Mouse (Mus musculus) layer of hippocampus, postnatal 25 days (tissue): ENCODE measurements around the gene Cacybp. TPM values are rescaled to one million over a fixed set of nuclear protein-coding genes. Genes with fewer than 3 reads are reported as not detected.

ENCODE experiments used
- DNase-seq, 2 experiments: peaks; one replicate each; pipeline ENCODE4 v3.0.0; 2022; ENCODE audit warnings: mixed read lengths in 2 of 2, low spot score in 1 of 2; ENCODE audit errors: extremely low spot score in 1 of 2
- total RNA-seq, 2 experiments: library from RNA; stranded (reverse); gene quantifications; 2 replicates each; pipeline ENCODE4 v1.2.3; 2021

Gene Cacybp
- total RNA-seq: 10 to 100 TPM; 77.9 to 91.1 TPM

- peak; percentile 99 for DNase-seq
Observed at GRCm38 (mm10) chr1:160212703-160213669, at the start of gene Cacybp. Cacybp (minus strand) TSS chr1:160212875.

- DNase-seq: no peak
Observed at GRCm38 (mm10) chr1:160262415-160262814, 49.7 kb upstream of the Cacybp start.

GRCm38 (mm10) chr1:160261849-160262248, 49.2 kb upstream of the Cacybp start:
- no peak for DNase-seq

GRCm38 (mm10) chr1:160260605-160261004, 47.9 kb upstream of the Cacybp start:
- DNase-seq: no peak

- no peak for DNase-seq
Observed at GRCm38 (mm10) chr1:160259884-160260283, 47.2 kb upstream of the Cacybp start.

- DNase-seq: no peak
Observed at GRCm38 (mm10) chr1:160253108-160253507, 40.4 kb upstream of the Cacybp start.

- no peak for DNase-seq
Observed at GRCm38 (mm10) chr1:160251388-160252007, 38.8 kb upstream of the Cacybp start.

- DNase-seq: no peak
Observed at GRCm38 (mm10) chr1:160250782-160251181, 38.1 kb upstream of the Cacybp start.

GRCm38 (mm10) chr1:160249786-160250185, 37.1 kb upstream of the Cacybp start:
- DNase-seq: no peak

- DNase-seq: no peak
Observed at GRCm38 (mm10) chr1:160247473-160247872, 34.8 kb upstream of the Cacybp start.

GRCm38 (mm10) chr1:160246844-160247243, 34.2 kb upstream of the Cacybp start:
- DNase-seq: no peak

- no peak for DNase-seq
Observed at GRCm38 (mm10) chr1:160245954-160246353, 33.3 kb upstream of the Cacybp start.

GRCm38 (mm10) chr1:160244689-160245088, 32.0 kb upstream of the Cacybp start:
- DNase-seq: no peak

- DNase-seq: no peak
Observed at GRCm38 (mm10) chr1:160240091-160240490, 27.4 kb upstream of the Cacybp start.

- no peak for DNase-seq
Observed at GRCm38 (mm10) chr1:160238852-160239443, 26.3 kb upstream of the Cacybp start.

GRCm38 (mm10) chr1:160237981-160238380, 25.3 kb upstream of the Cacybp start:
- no peak for DNase-seq

- no peak for DNase-seq
Observed at GRCm38 (mm10) chr1:160233921-160234320, 21.2 kb upstream of the Cacybp start.

GRCm38 (mm10) chr1:160232113-160232512, 19.4 kb upstream of the Cacybp start:
- DNase-seq: no peak

GRCm38 (mm10) chr1:160231013-160231412, 18.3 kb upstream of the Cacybp start:
- DNase-seq: peak in 1 of 2 experiments; percentile 43

GRCm38 (mm10) chr1:160227850-160228249, 15.2 kb upstream of the Cacybp start:
- DNase-seq: no peak

GRCm38 (mm10) chr1:160227196-160227595, 14.5 kb upstream of the Cacybp start:
- DNase-seq: no peak
